Mouse (Mus musculus) intestine, embryonic 16.5 days (tissue): ENCODE data around the gene Fars2. TPM values are rescaled to one million over a fixed set of nuclear protein-coding genes. Genes with fewer than 3 reads are reported as not detected.

Source experiments
- ATAC-seq: fragments of 200-750 bp; cut with Nextera tagmentation; 2 replicates; pipeline ENCODE4 v1.8.0; 2017; ENCODE audit warnings: moderate TSS enrichment, moderate library complexity
- H3K27ac ChIP-seq: fragments of 300-500 bp; sonication (generic); 2 replicates; pipeline ENCODE4 v1.5.1; 2014; ENCODE audit warnings: mild to moderate bottlenecking, low read length
- H3K27me3 ChIP-seq: fragments of 300-500 bp; sonication (generic); replicated peaks from 2 replicates; pipeline ENCODE4 v1.6.1; 2014; ENCODE audit warnings: low read length, control low read depth, mixed read lengths; ENCODE audit not compliant: control insufficient read depth, insufficient read depth
- H3K36me3 ChIP-seq: fragments of 300-500 bp; sonication (generic); 2 replicates; pipeline ENCODE4 v1.6.1; 2014; ENCODE audit warnings: low read length, control low read depth; ENCODE audit not compliant: control insufficient read depth, insufficient read depth
- H3K4me1 ChIP-seq: fragments of 300-500 bp; sonication (generic); 2 replicates; pipeline ENCODE4 v1.6.1; 2014; ENCODE audit warnings: low read length, control low read depth, mixed read lengths; ENCODE audit not compliant: control insufficient read depth, insufficient read depth
- H3K4me2 ChIP-seq: fragments of 300-500 bp; sonication (generic); 2 replicates; pipeline ENCODE4 v1.6.1; 2014; ENCODE audit warnings: low read depth, low read length, control low read depth
- H3K4me3 ChIP-seq: fragments of 300-500 bp; sonication (generic); 2 replicates; pipeline ENCODE4 v1.5.1; 2014; ENCODE audit warnings: mild to moderate bottlenecking, low read length
- H3K9ac ChIP-seq: fragments of 300-500 bp; sonication (generic); 2 replicates; pipeline ENCODE4 v1.6.1; 2014; ENCODE audit warnings: low read depth, low read length
- H3K9me3 ChIP-seq: fragments of 300-500 bp; sonication (generic); 2 replicates; pipeline ENCODE4 v1.6.1; 2016; ENCODE audit warnings: low read length, control low read depth; ENCODE audit not compliant: control insufficient read depth
- WGBS: fragments of 180-500 bp; shearing (Covaris S2); extraction: QIAGEN DNeasy Blood & Tissue Kit; methylation state at CpG from one replicate; pipeline ENCODE4 v1.1.7; 2014; 5-methylcytosine and 5-hydroxymethylcytosine counted together
- polyA plus RNA-seq: library from polyadenylated mRNA; unstranded; fragments of >200 nt; fragmentation: Nextera tagmentation; extraction: Ambion mirVana; gene quantifications from 2 replicates; pipeline ENCODE4 v1.2.1, GENCODE M21; 2015

Fars2 gene
- polyA plus RNA-seq, 1 experiment from 2014 or later: 48.2 TPM

- Histone ChIP-seq H3K27me3 (no peaks in the 10 kb centered on the region), H3K9me3 (no peaks in the 10 kb centered on the region), H3K4me2 (no peak overlapping the region), H3K4me3 (no peak overlapping the region), H3K27ac (no peak overlapping the region), H3K36me3 (no peaks in the 10 kb centered on the region), H3K9ac (no peak overlapping the region), H3K4me1 (no peaks in the 10 kb centered on the region)
- no peak for ATAC-seq
- WGBS: 57% methylated on average over 2 of the region's 2 CpGs
These were observed 372.2 kb downstream of the Fars2 start for GRCm38 (mm10) chr13:36489365-36489764.

DNA sequence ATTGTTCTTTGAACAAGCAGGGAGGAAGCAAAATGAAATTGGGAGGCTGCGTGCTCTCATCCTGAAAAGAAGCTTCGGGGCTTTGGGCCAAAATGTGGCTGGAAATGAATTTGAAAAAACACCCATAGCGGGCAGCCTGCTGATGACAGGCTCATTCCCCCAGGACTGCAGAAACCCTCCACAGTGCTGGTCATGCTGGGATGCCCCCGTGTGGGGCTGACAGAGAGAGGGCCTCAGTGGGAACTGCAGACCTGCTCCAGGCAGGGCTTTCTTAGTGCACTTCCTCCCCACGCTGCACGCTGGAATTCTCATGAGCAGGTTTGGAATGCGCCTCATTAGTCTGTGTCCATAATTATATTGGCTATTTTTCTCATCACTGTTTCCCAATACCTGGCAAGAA, 373.4 kb downstream of the Fars2 start:
- no peak overlapping the region for H3K4me3 ChIP-seq
- no peak overlapping the region for H3K27ac ChIP-seq
- H3K4me2 ChIP-seq: no peak overlapping the region
- no peaks in the 10 kb centered on the region for H3K9me3 ChIP-seq
- H3K27me3 ChIP-seq: no peaks in the 10 kb centered on the region
- ATAC-seq: no peak
- H3K36me3 ChIP-seq: no peaks in the 10 kb centered on the region
- 57% methylated on average over 7 of the region's 7 CpGs for WGBS
- no peaks in the 10 kb centered on the region for H3K4me1 ChIP-seq
- H3K9ac ChIP-seq: no peak overlapping the region

- Histone ChIP-seq H3K27ac (no peak overlapping the region), H3K4me1 (no peaks in the 10 kb centered on the region), H3K4me2 (no peak overlapping the region), H3K9me3 (no peaks in the 10 kb centered on the region), H3K27me3 (no peaks in the 10 kb centered on the region), H3K4me3 (no peak overlapping the region), H3K36me3 (no peaks in the 10 kb centered on the region), H3K9ac (no peak overlapping the region)
- WGBS: 68% methylated on average over 3 of the region's 3 CpGs
- ATAC-seq: no peak
These were observed 375.2 kb downstream of the Fars2 start for GRCm38 (mm10) chr13:36492397-36492796.

GRCm38 (mm10) chr13:36493294-36493693, 376.1 kb downstream of the Fars2 start:
- no peak overlapping the region for H3K4me2 ChIP-seq
- no peak overlapping the region for H3K27ac ChIP-seq
- H3K9me3 ChIP-seq: no peaks in the 10 kb centered on the region
- no peak overlapping the region for H3K9ac ChIP-seq
- H3K4me1 ChIP-seq: no peaks in the 10 kb centered on the region
- no peak for ATAC-seq
- 69% methylated on average over 2 of the region's 2 CpGs for WGBS
- no peak overlapping the region for H3K4me3 ChIP-seq
- H3K36me3 ChIP-seq: no peaks in the 10 kb centered on the region
- no peaks in the 10 kb centered on the region for H3K27me3 ChIP-seq

DNA sequence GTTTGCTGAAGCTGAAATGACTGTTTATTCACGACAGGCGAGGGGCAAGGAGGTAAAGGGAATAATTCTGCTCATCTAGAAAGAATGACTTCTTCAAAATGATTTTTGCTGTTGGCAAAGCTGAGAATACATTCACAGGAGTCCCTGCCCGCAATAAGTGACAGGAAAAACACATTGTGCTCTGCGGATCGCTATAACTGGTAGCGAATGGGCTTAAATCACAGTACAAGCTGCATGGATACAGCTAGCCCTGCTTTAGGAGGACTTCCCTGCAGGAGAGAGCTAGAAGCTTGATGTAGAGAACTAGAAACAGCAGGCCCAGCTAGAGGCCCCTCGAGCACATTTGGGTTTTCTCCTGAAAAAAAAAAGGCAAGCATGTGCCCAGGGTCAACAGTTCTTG, 376.6 kb downstream of the Fars2 start:
- H3K4me3 ChIP-seq: no peak overlapping the region
- no peak overlapping the region for H3K4me2 ChIP-seq
- no peak overlapping the region for H3K27ac ChIP-seq
- no peaks in the 10 kb centered on the region for H3K36me3 ChIP-seq
- ATAC-seq: no peak
- WGBS: 84% methylated on average over 7 of the region's 7 CpGs
- no peaks in the 10 kb centered on the region for H3K27me3 ChIP-seq
- H3K9me3 ChIP-seq: no peaks in the 10 kb centered on the region
- no peaks in the 10 kb centered on the region for H3K4me1 ChIP-seq
- no peak overlapping the region for H3K9ac ChIP-seq

DNA sequence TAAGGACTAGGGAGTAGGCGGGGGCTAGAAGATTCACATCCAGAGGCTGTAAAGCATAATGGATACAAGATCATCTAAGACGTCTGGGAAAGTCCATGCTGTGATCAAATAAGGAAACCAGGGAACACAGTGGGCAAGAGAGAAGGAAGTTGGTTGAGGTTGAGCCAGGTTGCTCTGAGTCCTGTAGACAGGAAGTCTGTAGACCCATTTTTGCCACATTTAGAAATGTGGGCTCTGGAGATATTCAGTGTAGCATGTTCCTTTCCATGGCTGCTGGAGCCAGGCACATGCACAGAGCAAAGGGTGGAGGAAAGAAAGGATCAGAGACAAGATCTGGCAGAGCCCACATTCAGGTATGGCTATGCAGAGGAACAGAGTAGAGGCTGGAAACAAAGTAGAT, 378.8 kb downstream of the Fars2 start:
- H3K9ac ChIP-seq: no peak overlapping the region
- no peak overlapping the region for H3K4me3 ChIP-seq
- no peaks in the 10 kb centered on the region for H3K4me1 ChIP-seq
- H3K9me3 ChIP-seq: no peaks in the 10 kb centered on the region
- H3K27ac ChIP-seq: no peak overlapping the region
- no peak overlapping the region for H3K4me2 ChIP-seq
- ATAC-seq: no peak
- 79% methylated on average over 2 of the region's 2 CpGs for WGBS
- no peaks in the 10 kb centered on the region for H3K27me3 ChIP-seq
- H3K36me3 ChIP-seq: no peaks in the 10 kb centered on the region

GRCm38 (mm10) chr13:36497346-36497745, 380.1 kb downstream of the Fars2 start:
- no peak for ATAC-seq
- WGBS: 54% methylated on average over 4 of the region's 4 CpGs
- no peak overlapping the region for H3K27ac ChIP-seq

DNA sequence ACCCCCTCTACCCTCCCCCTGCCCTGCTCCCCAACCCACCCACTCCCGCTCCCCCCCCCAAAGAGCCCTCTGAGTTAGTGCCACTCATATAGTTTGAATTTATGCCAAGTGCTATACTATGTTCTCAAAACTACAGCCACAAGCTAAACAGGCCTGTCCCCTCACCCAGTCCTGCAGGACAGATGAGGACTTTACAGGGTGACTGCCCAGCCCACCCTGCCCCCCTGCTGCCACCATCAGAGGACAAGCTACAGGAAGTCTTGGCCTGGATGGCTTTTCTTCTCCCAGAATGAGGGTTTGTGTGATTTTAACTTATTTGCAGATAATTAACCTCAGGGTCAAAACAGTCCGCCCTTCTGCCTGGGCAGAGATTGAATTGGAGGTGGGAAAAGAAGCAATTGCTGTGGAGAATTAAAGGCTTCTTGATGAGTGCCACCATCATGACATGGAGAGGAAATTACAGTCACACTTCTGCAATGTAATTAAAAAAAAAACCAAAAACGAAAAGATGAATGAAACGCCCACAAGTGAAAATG, 383.2 kb downstream of the Fars2 start:
- Histone ChIP-seq H3K27ac (no peak overlapping the region), H3K9ac (no peak overlapping the region), H3K4me3 (no peak overlapping the region), H3K4me2 (no peak overlapping the region), H3K27me3 (no peaks in the 10 kb centered on the region), H3K36me3 (no peaks in the 10 kb centered on the region), H3K4me1 (no peaks in the 10 kb centered on the region), H3K9me3 (no peaks in the 10 kb centered on the region)
- WGBS: 68% methylated on average over 4 of the region's 4 CpGs
- ATAC-seq: no peak

More at GRCm38 (mm10) chr13:36497346-36497745, 380.1 kb downstream of the Fars2 start:
- Histone ChIP-seq H3K4me3 (no peak overlapping the region), H3K36me3 (no peaks in the 10 kb centered on the region), H3K4me1 (no peaks in the 10 kb centered on the region), H3K9me3 (no peaks in the 10 kb centered on the region), H3K4me2 (no peak overlapping the region), H3K27me3 (no peaks in the 10 kb centered on the region), H3K9ac (no peak overlapping the region)

DNA sequence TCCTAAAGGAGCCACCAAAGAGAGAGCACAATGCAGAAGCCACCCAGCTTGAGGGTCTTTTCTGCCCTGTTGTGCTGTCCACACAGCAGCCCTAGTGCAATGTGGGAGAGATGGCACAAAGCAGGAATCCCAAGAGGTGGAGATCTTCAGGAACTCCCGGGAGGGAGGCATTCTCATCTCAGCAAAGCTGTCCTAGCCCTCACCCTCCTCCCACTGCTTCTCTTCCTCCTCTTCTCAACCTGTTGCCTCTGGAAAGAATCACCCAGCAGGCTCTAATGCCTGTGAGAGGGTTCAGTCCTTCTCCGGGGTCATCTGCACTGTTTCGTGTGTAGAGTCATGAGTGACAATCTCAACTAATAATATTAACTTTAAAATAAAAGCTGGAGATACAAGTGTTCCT, 386.3 kb downstream of the Fars2 start:
- Histone ChIP-seq H3K27me3 (no peaks in the 10 kb centered on the region), H3K27ac (no peak overlapping the region), H3K4me1 (no peaks in the 10 kb centered on the region), H3K4me2 (no peak overlapping the region), H3K9me3 (no peaks in the 10 kb centered on the region), H3K4me3 (no peak overlapping the region), H3K9ac (no peak overlapping the region), H3K36me3 (no peaks in the 10 kb centered on the region)
- 71% methylated on average over 3 of the region's 3 CpGs for WGBS
- ATAC-seq: no peak

DNA sequence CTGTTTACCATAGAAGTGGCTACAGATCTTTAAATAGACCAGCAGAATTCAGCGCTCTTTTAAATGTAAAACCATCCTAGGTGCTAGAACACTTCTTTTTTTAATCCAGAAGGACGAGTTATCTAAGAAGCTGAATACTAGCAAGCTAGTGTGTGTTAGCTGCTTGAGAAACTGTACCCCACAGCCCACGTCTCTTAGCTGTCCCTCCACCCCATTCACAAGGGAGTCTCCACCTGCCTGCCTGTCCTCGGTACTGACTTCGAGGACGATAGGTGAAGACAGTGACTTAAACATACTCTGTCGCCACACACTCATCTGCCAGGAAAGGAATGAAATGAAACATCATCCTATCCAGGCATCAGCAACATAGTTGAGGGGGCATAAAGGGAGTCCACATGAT, 386.8 kb downstream of the Fars2 start:
- Histone ChIP-seq H3K4me1 (no peaks in the 10 kb centered on the region), H3K27me3 (no peaks in the 10 kb centered on the region), H3K9me3 (no peaks in the 10 kb centered on the region), H3K36me3 (no peaks in the 10 kb centered on the region), H3K4me2 (no peak overlapping the region), H3K4me3 (no peak overlapping the region), H3K9ac (no peak overlapping the region), H3K27ac (no peak overlapping the region)
- WGBS: 84% methylated on average over 7 of the region's 7 CpGs
- no peak for ATAC-seq
